ENCODE assay signal across 28 mouse cellular contexts in the genomic region with DNA sequence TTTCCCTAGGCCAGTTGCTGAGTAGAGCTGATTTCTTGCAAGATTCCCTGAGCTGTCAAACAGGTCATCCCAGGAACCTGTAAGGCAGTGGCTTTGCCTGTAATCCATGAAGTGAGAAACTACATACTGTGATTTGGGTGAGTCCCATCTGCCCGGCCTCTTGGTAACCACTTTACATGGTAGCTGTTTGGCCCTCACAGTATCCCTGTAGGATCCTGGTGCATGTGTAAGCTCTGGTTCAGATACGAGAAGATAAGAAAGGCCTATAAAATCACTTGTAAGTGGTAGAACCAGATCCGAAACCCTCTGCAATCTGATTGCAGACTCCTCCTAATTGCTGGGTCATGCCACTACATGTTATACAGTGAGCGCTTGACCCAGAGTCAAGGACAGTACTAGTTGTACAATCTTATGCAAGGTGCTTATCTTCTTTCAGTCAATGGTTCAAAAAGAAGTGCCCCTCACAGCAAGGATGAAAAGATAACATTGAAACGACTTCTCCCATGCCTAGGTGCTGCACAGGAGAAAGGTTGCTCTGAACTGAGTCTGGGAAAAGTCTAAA. TPM values are rescaled to one million over a fixed set of nuclear protein-coding genes. Genes with fewer than 3 reads are reported as not detected.
"Had no signal": no experiment of that assay in that cellular context is flagged by ENCODE, and none has a peak within 500 bp of the region (broad histone marks: within the 10 kb centered on the region; RNA-seq: fewer than 3 reads in every experiment).

No protein-coding gene starts in this region.

- DNase-seq: gastrocnemius, adult 2 months; gastrocnemius, postnatal 10 days; gastrocnemius, postnatal 25 days; heart, adult 18-20 months; heart, postnatal 10 days; heart, postnatal 4 days; kidney, adult 11 months; kidney, adult 2 months; kidney, adult 9 months; kidney, postnatal 14 days; kidney, postnatal 36 days; layer of hippocampus, adult 9-11 months; layer of hippocampus, postnatal 36 days; left cerebral cortex, postnatal 4 days had no signal

- H3K36me3 ChIP-seq: heart, embryonic 10.5 days; heart, embryonic 12.5 days; hindbrain, embryonic 10.5 days; hindbrain, embryonic 12.5 days; kidney, embryonic 15.5 days; limb, embryonic 13.5 days; limb, embryonic 15.5 days had no signal

- H3K4me1 ChIP-seq: heart, embryonic 10.5 days; hindbrain, embryonic 10.5 days; hindbrain, embryonic 12.5 days; kidney, embryonic 15.5 days; limb, embryonic 15.5 days had no signal

- H3K9ac ChIP-seq: heart, embryonic 12.5 days; hindbrain, embryonic 12.5 days; hindbrain, embryonic 14.5 days; kidney, embryonic 15.5 days; limb, embryonic 13.5 days; limb, embryonic 15.5 days had no signal

- H3K9me3 ChIP-seq: heart, embryonic 10.5 days; heart, embryonic 12.5 days; hindbrain, embryonic 10.5 days; kidney, embryonic 15.5 days; limb, embryonic 13.5 days; limb, embryonic 15.5 days had no signal

- H3K27ac ChIP-seq: gastrocnemius, adult 2 months; heart, embryonic 10.5 days; hindbrain, embryonic 10.5 days; hindbrain, embryonic 12.5 days; hindbrain, embryonic 14.5 days; kidney, embryonic 15.5 days; kidney, postnatal 0 days; limb, embryonic 13.5 days; limb, embryonic 15.5 days had no signal

- H3K27me3 ChIP-seq: heart, embryonic 12.5 days; hindbrain, embryonic 12.5 days; kidney, embryonic 15.5 days; limb, embryonic 13.5 days; limb, embryonic 15.5 days had no signal

- ATAC-seq: hindbrain, embryonic 16.5 days; inflammation-experienced regulatory T-cells, adult 6 months had no signal

- H3K4me3 ChIP-seq: gastrocnemius, adult 2 months; heart, embryonic 10.5 days; heart, embryonic 12.5 days; hindbrain, embryonic 10.5 days; hindbrain, embryonic 12.5 days; kidney, embryonic 15.5 days; limb, embryonic 13.5 days; limb, embryonic 15.5 days had no signal

- H3K4me2 ChIP-seq: heart, embryonic 12.5 days; hindbrain, embryonic 12.5 days; hindbrain, embryonic 14.5 days; kidney, embryonic 15.5 days; limb, embryonic 13.5 days; limb, embryonic 15.5 days had no signal

RNA-seq across cellular contexts. Expression of gene Bpifc, which starts 17.1 kb away (rescaled TPM):
- polyA plus RNA-seq: heart, embryonic 12.5 days; heart, embryonic 14.5 days; hindbrain, embryonic 12.5 days; hindbrain, embryonic 14.5 days; inflammation-experienced regulatory T-cells, adult 6 months; large intestine, adult 2 months; liver, adult 2 months had no signal
